Mouse (Mus musculus) kidney, embryonic 16.5 days (tissue): ENCODE measurements at regions not wholly inside any gene's neighbourhood (a gene's known extent, or its start where the extent isn't known, plus 50 kb on each side); places are given as distances from the start of the nearest gene placed in this dataset.

Experiments used
- ATAC-seq: fragments of 200-750 bp; cut with Nextera tagmentation; 2 replicates; pipeline ENCODE4 v1.8.0; 2017; ENCODE audit warnings: moderate TSS enrichment; ENCODE audit not compliant: low FRiP score, low TSS enrichment
- H3K27ac ChIP-seq: fragments of 300-500 bp; sonication (generic); 2 replicates; pipeline ENCODE4 v1.5.1; 2014; ENCODE audit warnings: low read length
- H3K27me3 ChIP-seq: fragments of 300-500 bp; sonication (generic); 2 replicates; pipeline ENCODE4 v1.6.1; 2014; ENCODE audit warnings: low read length, control low read depth, mixed read lengths; ENCODE audit not compliant: insufficient read depth
- H3K36me3 ChIP-seq: fragments of 300-500 bp; sonication (generic); 2 replicates; pipeline ENCODE4 v1.6.1; 2014; ENCODE audit warnings: low read length, control low read depth, mixed read lengths; ENCODE audit not compliant: insufficient read depth
- H3K4me1 ChIP-seq: fragments of 300-500 bp; sonication (generic); 2 replicates; pipeline ENCODE4 v1.6.1; 2014; ENCODE audit warnings: low read length, control low read depth, mixed read lengths; ENCODE audit not compliant: insufficient read depth
- H3K4me2 ChIP-seq: fragments of 300-500 bp; sonication (generic); replicated peaks from 2 replicates; pipeline ENCODE4 v1.6.1; 2014; ENCODE audit warnings: low read depth, low read length
- H3K4me3 ChIP-seq: fragments of 300-500 bp; sonication (generic); 2 replicates; pipeline ENCODE4 v1.5.1; 2014; ENCODE audit warnings: mild to moderate bottlenecking, low read length
- H3K9ac ChIP-seq: fragments of 300-500 bp; sonication (generic); replicated peaks from 2 replicates; pipeline ENCODE4 v1.6.1; 2014; ENCODE audit warnings: low read length
- H3K9me3 ChIP-seq: fragments of 300-500 bp; sonication (generic); 2 replicates; pipeline ENCODE4 v1.6.1; 2016; ENCODE audit warnings: low read length, control low read depth
- WGBS: fragments of 180-500 bp; shearing (Covaris S2); extraction: QIAGEN DNeasy Blood & Tissue Kit; methylation state at CpG from one replicate; pipeline ENCODE4 v1.1.7; 2014; 5-methylcytosine and 5-hydroxymethylcytosine counted together

- 83% methylated on average over 1 of the region's 1 CpGs for WGBS
- Histone ChIP-seq H3K36me3 (no peaks in the 10 kb centered on the region), H3K27ac (no peak overlapping the region), H3K27me3 (no peaks in the 10 kb centered on the region), H3K4me2 (no peak overlapping the region), H3K4me1 (no peaks in the 10 kb centered on the region), H3K9ac (no peak overlapping the region), H3K4me3 (no peak overlapping the region), H3K9me3 (peaks cover 2% of the 10 kb centered on the region; the same call in 1 of the 2 replicates)
- ATAC-seq = no peak
These were observed 367.4 kb upstream of the Arhgap42 start for GRCm38 (mm10) chr9:9606322-9606721.

- Histone ChIP-seq H3K36me3 (no peaks in the 10 kb centered on the region), H3K4me2 (no peak overlapping the region), H3K9me3 (no peaks in the 10 kb centered on the region), H3K4me3 (no peak overlapping the region), H3K27me3 (no peaks in the 10 kb centered on the region), H3K27ac (no peak overlapping the region), H3K9ac (no peak overlapping the region), H3K4me1 (no peaks in the 10 kb centered on the region)
- no peak for ATAC-seq
These were observed 352.4 kb upstream of the Arhgap42 start for GRCm38 (mm10) chr9:9591263-9591662.

- ATAC-seq = no peak
- WGBS = 74% methylated on average over 2 of the region's 2 CpGs
These were observed 344.2 kb upstream of the Arhgap42 start for GRCm38 (mm10) chr9:9583011-9583605.

GRCm38 (mm10) chr9:9582301-9583010 lies 343.6 kb upstream of the Arhgap42 start:
- Histone ChIP-seq H3K27ac (no peak overlapping the region), H3K27me3 (no peaks in the 10 kb centered on the region), H3K9me3 (no peaks in the 10 kb centered on the region), H3K4me3 (no peak overlapping the region), H3K4me1 (no peaks in the 10 kb centered on the region), H3K36me3 (no peaks in the 10 kb centered on the region), H3K4me2 (no peak overlapping the region), H3K9ac (no peak overlapping the region)
- 92% methylated on average over 3 of the region's 3 CpGs for WGBS
- ATAC-seq = no peak

More at GRCm38 (mm10) chr9:9583011-9583605, 344.2 kb upstream of the Arhgap42 start:
- no peak overlapping the region for H3K4me2 ChIP-seq
- H3K27ac ChIP-seq = no peak overlapping the region
- no peak overlapping the region for H3K4me3 ChIP-seq
- H3K27me3 ChIP-seq = no peaks in the 10 kb centered on the region
- H3K9me3 ChIP-seq = no peaks in the 10 kb centered on the region
- no peaks in the 10 kb centered on the region for H3K36me3 ChIP-seq
- H3K4me1 ChIP-seq = no peaks in the 10 kb centered on the region
- H3K9ac ChIP-seq = no peak overlapping the region

GRCm38 (mm10) chr9:9568040-9568649 lies 329.2 kb upstream of the Arhgap42 start:
- Histone ChIP-seq H3K4me3 (no peak overlapping the region), H3K27me3 (no peaks in the 10 kb centered on the region), H3K4me2 (no peak overlapping the region), H3K27ac (no peak overlapping the region), H3K9ac (no peak overlapping the region), H3K9me3 (no peaks in the 10 kb centered on the region), H3K4me1 (no peaks in the 10 kb centered on the region), H3K36me3 (no peaks in the 10 kb centered on the region)
- 35% methylated on average over 5 of the region's 5 CpGs for WGBS
- no peak for ATAC-seq

GRCm38 (mm10) chr9:9564551-9564950 lies 325.6 kb upstream of the Arhgap42 start:
- Histone ChIP-seq H3K27ac (no peak overlapping the region; the same call in 1 of the 2 replicates), H3K4me2 (no peak overlapping the region), H3K4me3 (no peak overlapping the region), H3K36me3 (no peaks in the 10 kb centered on the region), H3K9ac (no peak overlapping the region), H3K9me3 (no peaks in the 10 kb centered on the region), H3K4me1 (no peaks in the 10 kb centered on the region), H3K27me3 (no peaks in the 10 kb centered on the region)
- ATAC-seq = peak; percentile 91

GRCm38 (mm10) chr9:9548657-9549056 lies 309.8 kb upstream of the Arhgap42 start:
- Histone ChIP-seq H3K36me3 (no peaks in the 10 kb centered on the region), H3K4me2 (no peak overlapping the region), H3K9ac (no peak overlapping the region), H3K4me1 (no peaks in the 10 kb centered on the region), H3K27ac (no peak overlapping the region), H3K4me3 (no peak overlapping the region), H3K27me3 (no peaks in the 10 kb centered on the region), H3K9me3 (peaks cover 2% of the 10 kb centered on the region; the same call in 1 of the 2 replicates)
- ATAC-seq = no peak

- WGBS = 79% methylated on average over 3 of the region's 3 CpGs
- ATAC-seq = no peak
- Histone ChIP-seq H3K4me1 (no peaks in the 10 kb centered on the region), H3K27me3 (no peaks in the 10 kb centered on the region), H3K36me3 (no peaks in the 10 kb centered on the region), H3K4me3 (no peak overlapping the region), H3K4me2 (no peak overlapping the region), H3K27ac (no peak overlapping the region), H3K9ac (no peak overlapping the region), H3K9me3 (peaks cover 2% of the 10 kb centered on the region; the same call in 1 of the 2 replicates)
These were observed 308.7 kb upstream of the Arhgap42 start for GRCm38 (mm10) chr9:9547570-9547969.

GRCm38 (mm10) chr9:9547121-9547520 lies 308.2 kb upstream of the Arhgap42 start:
- Histone ChIP-seq H3K4me2 (no peak overlapping the region), H3K27ac (no peak overlapping the region), H3K4me1 (no peaks in the 10 kb centered on the region), H3K36me3 (no peaks in the 10 kb centered on the region), H3K4me3 (no peak overlapping the region), H3K27me3 (no peaks in the 10 kb centered on the region), H3K9me3 (peaks cover 2% of the 10 kb centered on the region; the same call in 1 of the 2 replicates), H3K9ac (no peak overlapping the region)
- 90% methylated on average over 2 of the region's 2 CpGs for WGBS
- ATAC-seq = no peak

- Histone ChIP-seq H3K9me3 (no peaks in the 10 kb centered on the region), H3K4me2 (no peak overlapping the region), H3K36me3 (no peaks in the 10 kb centered on the region), H3K4me3 (no peak overlapping the region), H3K27me3 (no peaks in the 10 kb centered on the region), H3K27ac (no peak overlapping the region), H3K4me1 (no peaks in the 10 kb centered on the region), H3K9ac (no peak overlapping the region)
- no peak for ATAC-seq
- 90% methylated on average over 2 of the region's 2 CpGs for WGBS
These were observed 261.4 kb upstream of the Arhgap42 start for GRCm38 (mm10) chr9:9500345-9500744.
